Mouse (Mus musculus) layer of hippocampus, adult 8-10 months (tissue): ENCODE measurements around the gene Mfsd6. TPM values are rescaled to one million over a fixed set of nuclear protein-coding genes. Genes with fewer than 3 reads are reported as not detected.
"Not testable (repeated sequence)": the region's sequence is repeated elsewhere in the genome, so short reads cannot be mapped to it uniquely, and the experiment has no call there.

Experiments
- DNase-seq, 2 experiments: peaks; one replicate each; pipeline ENCODE4 v3.0.0; 2022; ENCODE audit warnings: low spot score in 2 of 2
- total RNA-seq, 4 experiments: library from RNA; stranded (reverse); gene quantifications; 2 replicates each; pipeline ENCODE4 v1.2.4; 2022

The Mfsd6 gene
- total RNA-seq, 4 experiments from 2014 or later, result 78.0 to 94.4 (median 85.5) TPM

- no peak for DNase-seq
Observed at GRCm38 (mm10) chr1:52714021-52714420, 13.2 kb downstream of the Mfsd6 start.

- DNase-seq, result no peak
Observed at GRCm38 (mm10) chr1:52708745-52709144, 18.5 kb downstream of the Mfsd6 start.

GRCm38 (mm10) chr1:52707030-52707429 lies 20.2 kb downstream of the Mfsd6 start:
- no peak for DNase-seq

GRCm38 (mm10) chr1:52702738-52703491 lies 24.3 kb downstream of the Mfsd6 start:
- no peak for DNase-seq

- no peak for DNase-seq
Observed at GRCm38 (mm10) chr1:52701941-52702340, 25.3 kb downstream of the Mfsd6 start.

GRCm38 (mm10) chr1:52694456-52694855 lies 32.8 kb downstream of the Mfsd6 start:
- not testable (repeated sequence) for DNase-seq

GRCm38 (mm10) chr1:52687636-52688035 lies 39.6 kb downstream of the Mfsd6 start:
- DNase-seq, result no peak

- no peak for DNase-seq
Observed at GRCm38 (mm10) chr1:52683550-52683949, 43.7 kb downstream of the Mfsd6 start.

- no peak for DNase-seq
Observed at GRCm38 (mm10) chr1:52676621-52677020, 50.6 kb downstream of the Mfsd6 start.

- DNase-seq, result no peak
Observed at GRCm38 (mm10) chr1:52675561-52676551, 51.4 kb downstream of the Mfsd6 start.

GRCm38 (mm10) chr1:52669931-52670330 lies 57.3 kb downstream of the Mfsd6 start:
- DNase-seq, result no peak

- no peak for DNase-seq
Observed at GRCm38 (mm10) chr1:52668743-52669323, 58.4 kb downstream of the Mfsd6 start.

GRCm38 (mm10) chr1:52663228-52663627 lies 64.0 kb downstream of the Mfsd6 start:
- peak; percentile 62 to 68 for DNase-seq

GRCm38 (mm10) chr1:52660765-52661164 lies 66.5 kb downstream of the Mfsd6 start:
- no peak for DNase-seq

- no peak for DNase-seq
Observed at GRCm38 (mm10) chr1:52660278-52660677, 67.0 kb downstream of the Mfsd6 start.

- DNase-seq, result no peak
Observed at GRCm38 (mm10) chr1:52658160-52658559, 69.1 kb downstream of the Mfsd6 start.

GRCm38 (mm10) chr1:52655153-52655552 lies 72.1 kb downstream of the Mfsd6 start:
- DNase-seq, result no peak

GRCm38 (mm10) chr1:52653366-52653765 lies 73.9 kb downstream of the Mfsd6 start:
- DNase-seq, result no peak

GRCm38 (mm10) chr1:52652601-52653253 lies 74.5 kb downstream of the Mfsd6 start:
- DNase-seq, result no peak

GRCm38 (mm10) chr1:52650066-52650465 lies 77.2 kb downstream of the Mfsd6 start:
- no peak for DNase-seq
